Mouse (Mus musculus) kidney, adult 2 months (tissue): ENCODE results near the gene Ccdc162. TPM values are rescaled to one million over a fixed set of nuclear protein-coding genes. Genes with fewer than 3 reads are reported as not detected.
"Not testable (repeated sequence)": the region's sequence is repeated elsewhere in the genome, so short reads cannot be mapped to it uniquely, and the experiment has no call there.

ENCODE experiments used
- DNase-seq: peaks from one replicate; pipeline ENCODE4 v3.0.0; 2021
- H3K27ac ChIP-seq: fragments of 200-500 bp; 2 replicates; pipeline ENCODE4 v1.5.1; 2012; ENCODE audit warnings: low read depth, low read length, control low read depth, inconsistent platforms; ENCODE audit not compliant: insufficient read depth
- H3K27me3 ChIP-seq: fragments of 200-500 bp; replicated peaks from 2 replicates; pipeline ENCODE4 v1.6.1; 2012; ENCODE audit warnings: mild to moderate bottlenecking, moderate library complexity, low read length, inconsistent platforms; ENCODE audit not compliant: control insufficient read depth, insufficient read depth
- H3K36me3 ChIP-seq: fragments of 200-500 bp; 2 replicates; pipeline ENCODE4 v1.6.1; 2012; ENCODE audit warnings: mild to moderate bottlenecking, moderate library complexity, low read length, inconsistent platforms; ENCODE audit not compliant: control insufficient read depth, insufficient read depth
- H3K4me1 ChIP-seq: fragments of 200-500 bp; 2 replicates; pipeline ENCODE4 v1.6.1; 2011; ENCODE audit warnings: low read length; ENCODE audit not compliant: control insufficient read depth, insufficient read depth
- H3K4me3 ChIP-seq: fragments of 200-500 bp; 2 replicates; pipeline ENCODE4 v1.5.1; 2011; ENCODE audit warnings: mild to moderate bottlenecking, low read depth, low read length, control low read depth; ENCODE audit not compliant: insufficient read depth
- CTCF ChIP-seq: fragments of 200-500 bp; conservative IDR thresholded peaks from 2 replicates; pipeline ENCODE4 v1.5.1; 2011; ENCODE audit warnings: low read depth, mild to moderate bottlenecking, control low read depth, low read length, moderate library complexity, mixed read lengths; ENCODE audit not compliant: insufficient read depth, insufficient read length
- POLR2A ChIP-seq: fragments of 200-500 bp; IDR thresholded peaks from one replicate; pipeline ENCODE4 v1.6.1; 2011; ENCODE audit warnings: low read depth, low read length, control low read depth
- WGBS: fragments of 180-500 bp; shearing (Covaris S2); methylation state at CpG from one replicate; pipeline ENCODE4 v1.1.7; 2018; 5-methylcytosine and 5-hydroxymethylcytosine counted together
- polyA plus RNA-seq: library from polyadenylated mRNA; depleted of rRNA; stranded (reverse); fragments of >200 nt; gene quantifications from 2 replicates; pipeline ENCODE4 v1.2.3, GENCODE M21; 2012

Gene Ccdc162
- polyA plus RNA-seq, 1 experiment = 2.1 TPM

DNA sequence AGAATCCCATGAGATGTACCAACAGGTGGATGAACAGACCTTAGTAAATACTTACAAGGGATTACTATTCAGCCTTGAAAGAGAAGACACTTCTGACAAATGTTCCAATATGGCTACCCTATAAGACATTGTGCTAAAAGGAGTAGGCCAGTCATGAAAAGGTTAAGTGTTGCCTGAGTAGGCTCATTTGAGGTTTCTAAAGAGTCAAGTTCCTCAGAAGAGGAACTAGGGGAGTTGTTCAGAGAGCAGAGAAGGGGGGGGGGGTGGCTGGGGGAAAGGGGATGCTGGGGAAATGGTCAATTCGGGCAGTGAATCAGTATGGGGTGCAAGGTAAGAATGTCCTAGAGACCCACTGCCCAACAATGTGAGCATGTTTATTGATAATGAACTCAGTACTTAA is 50.9 kb downstream of the Ccdc162 start:
- no peak overlapping the region for H3K4me3 ChIP-seq
- H3K27ac ChIP-seq = no peak overlapping the region
- H3K36me3 ChIP-seq = no peaks in the 10 kb centered on the region
- H3K4me1 ChIP-seq = no peaks in the 10 kb centered on the region
- DNase-seq = no peak
- no peaks in the 10 kb centered on the region for H3K27me3 ChIP-seq
- WGBS = 82% methylated on average over 1 of the region's 1 CpGs
- TF ChIP-seq POLR2A = no peak
- no peak for TF ChIP-seq CTCF

DNA sequence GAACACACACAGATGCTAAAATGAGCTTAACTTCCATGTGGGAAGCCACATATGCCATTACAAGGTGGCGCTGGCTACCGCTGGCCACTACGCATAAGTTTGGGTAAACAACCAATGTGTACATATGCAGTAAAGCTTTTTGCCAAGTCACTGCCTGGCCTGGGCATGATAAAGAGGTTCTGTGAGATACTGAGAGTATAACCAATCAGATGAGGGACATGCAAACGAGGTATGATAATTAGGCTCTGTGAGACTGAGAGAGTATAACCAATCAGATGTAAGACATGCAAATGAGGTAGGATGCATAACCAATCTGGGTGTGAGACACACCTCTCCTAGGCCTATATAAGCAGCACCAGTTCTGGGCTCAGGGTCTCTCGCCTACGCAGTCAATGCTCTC is 56.8 kb downstream of the Ccdc162 start:
- H3K4me3 ChIP-seq, H3K27ac ChIP-seq, H3K27me3 ChIP-seq, H3K36me3 ChIP-seq, H3K4me1 ChIP-seq, DNase-seq: not testable (repeated sequence)
- WGBS = 96% methylated on average over 6 of the region's 6 CpGs

DNA sequence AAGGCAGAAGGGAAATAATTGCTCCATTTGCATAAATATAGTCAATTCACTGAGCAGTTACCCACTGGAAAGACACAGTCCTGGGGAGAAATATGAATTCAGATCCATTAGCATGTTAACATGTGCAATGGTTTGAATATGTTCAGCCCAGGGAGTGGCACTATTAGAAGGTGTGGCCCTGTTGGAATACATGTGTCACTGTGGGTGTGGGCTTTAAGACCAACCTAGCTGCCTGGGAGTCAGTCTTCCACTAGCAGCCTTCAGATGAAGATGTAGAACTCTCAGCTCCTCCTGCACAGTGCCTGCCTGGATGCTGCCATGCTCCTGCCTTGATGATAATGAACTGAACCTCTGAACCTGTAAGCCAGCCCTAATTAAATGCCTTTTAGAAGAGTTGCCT is 60.8 kb downstream of the Ccdc162 start:
- not testable (repeated sequence) for H3K4me3 ChIP-seq, H3K27me3 ChIP-seq, H3K36me3 ChIP-seq, H3K27ac ChIP-seq, H3K4me1 ChIP-seq, DNase-seq

DNA sequence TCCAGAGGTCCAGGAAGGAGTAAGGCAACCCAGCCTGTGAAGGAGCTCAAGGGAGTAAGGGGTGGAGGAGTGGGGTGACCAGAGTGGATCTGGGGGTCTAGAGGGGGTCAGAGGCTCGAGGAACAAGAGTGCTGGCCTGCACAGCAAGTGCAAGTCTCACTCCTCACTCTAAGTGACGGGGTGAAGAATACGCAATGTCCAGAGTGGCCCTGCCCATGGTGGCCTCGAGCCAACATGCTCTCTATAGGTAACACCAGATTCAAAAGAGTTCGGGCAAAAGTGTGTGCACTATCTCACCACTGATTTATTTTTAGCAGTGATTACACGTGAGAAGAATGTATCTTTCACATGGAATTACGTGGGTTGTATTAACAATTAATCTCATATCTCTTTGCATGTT is 63.4 kb downstream of the Ccdc162 start:
- no peak overlapping the region for H3K27ac ChIP-seq
- TF ChIP-seq POLR2A = no peak
- no peak for TF ChIP-seq CTCF
- no peaks in the 10 kb centered on the region for H3K27me3 ChIP-seq
- no peaks in the 10 kb centered on the region for H3K36me3 ChIP-seq
- no peaks in the 10 kb centered on the region for H3K4me1 ChIP-seq
- WGBS = 84% methylated on average over 7 of the region's 7 CpGs
- DNase-seq = no peak
- no peak overlapping the region for H3K4me3 ChIP-seq

DNA sequence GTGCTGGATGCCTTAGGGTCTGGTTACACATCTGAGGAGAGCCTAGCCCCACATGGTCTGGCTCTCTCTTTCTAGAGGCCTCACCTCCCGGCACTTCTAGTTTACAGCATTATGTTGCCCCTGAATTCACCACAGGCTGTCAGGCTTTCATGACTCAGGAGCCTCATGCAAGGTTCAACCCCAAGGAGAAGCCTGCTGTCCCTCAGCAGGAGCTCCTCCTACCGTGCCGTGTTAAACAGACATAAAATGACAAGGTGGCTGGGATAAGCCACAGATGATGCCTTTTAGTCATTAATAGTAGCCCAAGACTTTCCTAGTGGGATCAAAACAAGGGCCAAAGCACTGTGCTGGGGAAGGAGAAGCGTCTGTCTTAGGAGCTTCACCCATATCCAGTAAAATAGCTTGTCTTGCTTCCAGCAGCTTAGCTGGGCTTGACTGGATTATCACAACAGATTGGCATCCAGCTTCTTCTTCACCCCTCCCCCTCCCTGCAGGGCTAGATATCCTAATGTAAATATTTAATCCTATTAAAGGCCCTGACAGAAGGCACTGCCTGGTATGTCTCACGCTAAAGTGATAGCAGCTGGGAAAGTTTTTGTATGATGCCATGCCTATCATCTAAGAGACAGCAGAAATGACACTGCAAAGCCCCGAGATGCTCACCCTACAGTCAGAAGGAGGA is 64.2 kb downstream of the Ccdc162 start:
- WGBS = 61% methylated on average over 6 of the region's 6 CpGs
- no peaks in the 10 kb centered on the region for H3K27me3 ChIP-seq

DNA sequence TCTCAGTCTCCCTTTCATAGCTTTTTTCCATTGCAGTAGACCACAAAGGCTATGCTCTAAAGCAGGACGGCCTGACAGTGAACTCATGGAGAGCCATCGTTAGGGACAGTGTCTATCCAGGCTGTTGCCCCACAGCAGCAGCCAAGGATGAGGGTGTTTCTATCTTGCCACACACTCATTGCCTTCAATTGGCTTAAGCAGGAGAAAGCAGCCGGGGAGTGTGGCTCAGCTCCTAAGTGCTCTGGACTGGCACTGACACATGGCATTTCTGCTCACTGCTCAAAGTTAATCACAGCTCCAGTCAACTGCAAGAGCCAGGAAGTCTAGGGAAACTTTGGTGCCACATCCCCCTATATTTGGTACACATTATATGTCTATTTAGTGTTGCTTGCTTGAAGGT is 64.9 kb downstream of the Ccdc162 start:
- Histone ChIP-seq H3K4me3 (no peak overlapping the region), H3K4me1 (no peaks in the 10 kb centered on the region), H3K27ac (no peak overlapping the region), H3K27me3 (no peaks in the 10 kb centered on the region), H3K36me3 (no peaks in the 10 kb centered on the region)
- DNase-seq = no peak
- TF ChIP-seq POLR2A = no peak
- no peak for TF ChIP-seq CTCF
- 96% methylated on average over 3 of the region's 3 CpGs for WGBS

More for the DNA sequence above, 64.2 kb downstream of the Ccdc162 start:
- H3K36me3 ChIP-seq = no peaks in the 10 kb centered on the region
- no peak for TF ChIP-seq POLR2A
- no peak for TF ChIP-seq CTCF
- no peak for DNase-seq
- no peaks in the 10 kb centered on the region for H3K4me1 ChIP-seq
- no peak overlapping the region for H3K4me3 ChIP-seq
- H3K27ac ChIP-seq = no peak overlapping the region

DNA sequence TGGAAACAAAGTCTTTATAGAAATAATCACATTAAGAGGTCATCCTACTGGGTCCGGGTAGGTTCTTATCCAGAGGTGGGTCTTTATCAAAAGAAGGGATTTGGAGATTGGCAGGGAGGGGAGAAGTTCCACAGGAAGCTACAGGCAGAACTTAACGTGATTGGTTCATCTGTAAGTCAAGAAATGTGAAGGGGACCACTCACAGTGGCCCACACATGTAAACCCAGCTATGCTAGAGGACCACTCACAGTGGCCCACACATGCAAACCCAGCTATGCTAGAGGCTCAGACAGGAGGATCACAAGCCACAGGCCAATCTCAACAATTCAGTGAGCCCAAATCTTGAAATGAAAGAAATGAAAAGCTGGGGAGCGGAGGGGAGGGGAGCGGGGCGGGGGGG is 67.2 kb downstream of the Ccdc162 start:
- H3K4me1 ChIP-seq = no peaks in the 10 kb centered on the region
- no peak overlapping the region for H3K4me3 ChIP-seq
- no peaks in the 10 kb centered on the region for H3K36me3 ChIP-seq
- no peaks in the 10 kb centered on the region for H3K27me3 ChIP-seq
- H3K27ac ChIP-seq = no peak overlapping the region
- DNase-seq = no peak
- TF ChIP-seq POLR2A (no peak), CTCF (no peak)
- WGBS = 83% methylated on average over 5 of the region's 5 CpGs

DNA sequence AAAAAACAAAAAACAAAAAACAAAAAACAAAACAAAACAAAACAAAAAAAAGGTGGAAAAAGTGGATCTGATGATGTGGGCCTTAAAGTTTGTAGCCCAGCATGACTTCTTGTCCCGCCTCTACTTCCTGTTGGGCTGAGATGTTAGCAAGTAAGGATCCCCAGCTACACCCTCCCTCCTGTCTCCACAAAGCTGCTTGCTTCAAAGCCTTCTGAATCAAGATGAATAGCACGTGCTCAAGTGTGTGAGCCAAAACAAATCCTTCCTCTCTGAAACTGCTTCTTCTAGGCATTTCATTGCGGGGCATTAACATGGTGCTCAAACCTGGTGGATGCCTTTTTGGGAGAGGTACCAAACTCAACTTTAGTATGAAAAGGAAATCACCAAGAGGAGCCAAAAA is 77.7 kb downstream of the Ccdc162 start:
- Histone ChIP-seq H3K27ac (no peak overlapping the region), H3K4me3 (no peak overlapping the region), H3K4me1 (no peaks in the 10 kb centered on the region), H3K36me3 (no peaks in the 10 kb centered on the region), H3K27me3 (no peaks in the 10 kb centered on the region)
- WGBS = 78% methylated on average over 3 of the region's 3 CpGs
- TF ChIP-seq POLR2A (no peak), CTCF (no peak)
- no peak for DNase-seq
